Mouse (Mus musculus) lung, embryonic 14.5 days (tissue): ENCODE results near the gene Slc10a7. TPM values are rescaled to one million over a fixed set of nuclear protein-coding genes. Genes with fewer than 3 reads are reported as not detected.
A peak's percentile ranks its signal among the peaks of the same experiment; 100 is the strongest.
"Not testable (repeated sequence)": the region's sequence is repeated elsewhere in the genome, so short reads cannot be mapped to it uniquely, and the experiment has no call there.

Experiments used
- ATAC-seq: fragments of 200-750 bp; cut with Nextera tagmentation; 2 replicates; pipeline ENCODE4 v1.8.0; 2017; ENCODE audit warnings: mild to moderate bottlenecking, moderate TSS enrichment, moderate library complexity; ENCODE audit not compliant: insufficient read depth
- DNase-seq: peaks from one replicate; pipeline ENCODE4 v3.0.0-alpha.2; 2015
- H3K27ac ChIP-seq: fragments of 300-500 bp; sonication (generic); 2 replicates; pipeline ENCODE4 v1.5.1; 2014; ENCODE audit warnings: low read depth, mild to moderate bottlenecking, moderate library complexity
- H3K27me3 ChIP-seq: fragments of 300-500 bp; sonication (generic); 2 replicates; pipeline ENCODE4 v1.6.1; 2014; ENCODE audit warnings: low read length, control low read depth; ENCODE audit not compliant: insufficient read depth
- H3K36me3 ChIP-seq: fragments of 300-500 bp; sonication (generic); 2 replicates; pipeline ENCODE4 v1.6.1; 2014; ENCODE audit warnings: control low read depth; ENCODE audit not compliant: insufficient read depth
- H3K4me1 ChIP-seq: fragments of 300-500 bp; sonication (generic); 2 replicates; pipeline ENCODE4 v1.6.1; 2014; ENCODE audit warnings: antibody characterized with exemption, control low read depth; ENCODE audit not compliant: insufficient read depth
- H3K4me2 ChIP-seq: fragments of 300-500 bp; sonication (generic); 2 replicates; pipeline ENCODE4 v1.6.1; 2014; ENCODE audit warnings: mild to moderate bottlenecking
- H3K4me3 ChIP-seq: fragments of 300-500 bp; sonication (generic); 2 replicates; pipeline ENCODE4 v1.5.1; 2014; ENCODE audit warnings: low read depth, low read length
- H3K9ac ChIP-seq: fragments of 300-500 bp; sonication (generic); 2 replicates; pipeline ENCODE4 v1.6.1; 2014
- H3K9me3 ChIP-seq: fragments of 300-500 bp; sonication (generic); 2 replicates; pipeline ENCODE4 v1.6.1; 2016; ENCODE audit warnings: low read depth, low read length, control low read depth
- CTCF ChIP-seq: IDR thresholded peaks from 2 replicates; pipeline ENCODE4 v1.5.1; 2016; ENCODE audit warnings: antibody characterized with exemption, low read depth
- WGBS: fragments of 180-500 bp; shearing (Covaris S2); extraction: QIAGEN DNeasy Blood & Tissue Kit; methylation state at CpG from one replicate; pipeline ENCODE4 v1.1.7; 2014; 5-methylcytosine and 5-hydroxymethylcytosine counted together
- polyA plus RNA-seq: library from polyadenylated mRNA; unstranded; fragments of >200 nt; fragmentation: Nextera tagmentation; extraction: Ambion mirVana; gene quantifications from 2 replicates; pipeline ENCODE4 v1.2.1, GENCODE M21; 2014

The Slc10a7 gene
- 11.4 and 12.1 TPM in 2 replicates for polyA plus RNA-seq

DNA sequence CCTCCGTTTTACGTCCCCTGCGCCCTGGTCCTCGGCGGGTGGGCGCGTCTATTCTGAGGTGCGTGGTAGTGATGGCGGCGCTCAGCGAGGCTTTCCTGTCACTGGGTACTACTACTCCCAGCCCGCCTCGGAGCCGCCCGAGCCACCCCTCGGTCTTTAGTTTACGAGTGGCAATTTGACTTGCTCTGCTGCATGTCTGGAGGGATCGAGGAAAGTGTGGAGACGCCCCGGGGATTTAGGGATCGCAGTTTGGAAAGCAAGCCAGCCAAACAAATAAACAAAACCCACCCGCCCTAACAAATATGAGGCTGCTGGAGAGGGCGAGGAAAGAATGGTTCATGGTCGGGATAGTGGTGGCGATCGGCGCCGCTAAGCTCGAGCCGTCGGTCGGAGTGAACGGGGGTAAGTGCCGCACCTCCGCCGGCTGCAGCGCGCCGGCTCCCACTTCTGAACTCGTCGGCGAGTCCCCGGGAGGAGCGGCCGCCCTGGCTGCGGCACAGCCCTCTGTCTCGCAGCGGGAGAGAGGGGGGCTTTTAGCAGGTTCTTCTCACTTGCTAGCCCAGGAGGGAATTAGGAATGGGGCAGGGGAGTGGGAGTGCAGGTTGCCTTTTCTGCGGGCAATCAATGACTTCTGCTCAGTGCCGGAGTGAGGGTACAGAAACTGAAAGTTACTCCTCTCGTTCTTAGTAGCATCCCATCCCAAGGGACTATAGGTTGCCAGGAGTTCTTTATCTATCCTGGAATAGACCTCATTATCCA, at the start of gene Slc10a7:
TSS of gene Slc10a7 (plus strand) at position 74 of the 759 bp plus-strand sequence.
- TF ChIP-seq CTCF = no peak
- Histone ChIP-seq H3K4me3 (peak within 1 kb of the TSS; percentile 92), H3K9ac (peak within 1 kb of the TSS; percentile 100), H3K36me3 (peaks cover 16% of the 10 kb centered on the region), H3K27me3 (no peaks in the 10 kb centered on the region), H3K27ac (peak within 1 kb of the TSS; percentile 98), H3K4me2 (peak within 1 kb of the TSS; percentile 91), H3K9me3 (no peaks in the 10 kb centered on the region), H3K4me1 (no peaks in the 10 kb centered on the region; the same call in 1 of the 2 replicates)
- DNase-seq (peak; percentile 93), ATAC-seq (peak; percentile 97)
- WGBS = under 1% methylated on average over 51 of the region's 51 CpGs

DNA sequence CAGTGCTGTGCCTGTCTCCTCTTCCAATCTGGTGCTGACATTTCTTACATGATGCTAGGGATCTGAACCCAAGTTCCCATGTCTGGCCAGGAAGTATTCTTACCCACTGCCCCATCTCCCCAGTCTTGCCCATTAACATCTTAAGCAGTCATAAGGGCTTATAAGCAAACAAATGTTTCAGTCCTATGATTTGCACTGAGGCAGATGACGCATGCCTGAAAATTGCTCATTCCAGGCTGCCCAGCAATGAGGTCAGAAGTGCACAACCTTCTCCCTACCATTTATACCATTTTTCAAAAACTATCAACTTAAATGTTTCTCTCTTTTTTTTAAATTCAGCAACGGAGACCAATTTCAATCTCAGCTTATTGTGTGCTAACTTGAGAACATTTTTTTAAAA, 45.2 kb upstream of the Slc10a7 start:
- TF ChIP-seq CTCF = no peak
- no peak for DNase-seq

DNA sequence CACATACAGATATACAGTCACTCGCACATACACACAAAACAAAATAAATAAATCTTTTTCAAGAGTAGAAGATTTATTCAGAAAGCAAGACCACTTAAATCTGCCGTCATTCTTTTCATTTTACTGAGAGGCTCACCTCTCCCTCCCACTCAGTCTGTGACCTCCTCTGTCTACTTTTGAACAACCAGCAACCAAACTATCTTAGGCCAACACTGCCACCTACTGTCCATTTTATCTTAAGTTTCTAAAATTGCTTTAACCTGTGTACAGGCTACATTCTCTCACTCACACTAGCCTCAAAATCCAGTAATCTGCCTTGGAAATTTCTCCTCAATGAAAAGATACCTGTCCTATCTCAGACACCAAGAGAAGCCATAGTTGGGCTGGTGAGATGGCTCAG, 41.3 kb upstream of the Slc10a7 start:
- no peaks in the 10 kb centered on the region for H3K9me3 ChIP-seq
- WGBS = 87% methylated on average over 2 of the region's 2 CpGs
- H3K4me2 ChIP-seq = no peak overlapping the region
- no peak for TF ChIP-seq CTCF
- H3K36me3 ChIP-seq = no peaks in the 10 kb centered on the region
- no peak overlapping the region for H3K27ac ChIP-seq
- ATAC-seq = no peak
- no peaks in the 10 kb centered on the region for H3K27me3 ChIP-seq
- H3K9ac ChIP-seq = no peak overlapping the region
- H3K4me1 ChIP-seq = no peaks in the 10 kb centered on the region
- no peak overlapping the region for H3K4me3 ChIP-seq
- peak; percentile 57 for DNase-seq

More for the DNA sequence above, 45.2 kb upstream of the Slc10a7 start:
- H3K27ac ChIP-seq = no peak overlapping the region
- no peaks in the 10 kb centered on the region for H3K36me3 ChIP-seq
- H3K27me3 ChIP-seq = no peaks in the 10 kb centered on the region
- H3K9ac ChIP-seq = no peak overlapping the region
- no peak overlapping the region for H3K4me3 ChIP-seq
- 48% methylated on average over 2 of the region's 2 CpGs for WGBS
- H3K9me3 ChIP-seq = no peaks in the 10 kb centered on the region
- H3K4me1 ChIP-seq = no peaks in the 10 kb centered on the region
- H3K4me2 ChIP-seq = no peak overlapping the region
- ATAC-seq = no peak

GRCm38 (mm10) chr8:78477051-78477829, 31.9 kb upstream of the Slc10a7 start:
- DNase-seq = peak; percentile 65
- no peak overlapping the region for H3K9ac ChIP-seq
- H3K4me3 ChIP-seq = no peak overlapping the region
- H3K36me3 ChIP-seq = no peaks in the 10 kb centered on the region
- H3K27ac ChIP-seq = no peak overlapping the region
- 40% methylated on average over 6 of the region's 6 CpGs for WGBS
- TF ChIP-seq CTCF = peak; percentile 61
- H3K9me3 ChIP-seq = no peaks in the 10 kb centered on the region
- ATAC-seq = no peak
- no peak overlapping the region for H3K4me2 ChIP-seq
- no peaks in the 10 kb centered on the region for H3K4me1 ChIP-seq
- no peaks in the 10 kb centered on the region for H3K27me3 ChIP-seq

DNA sequence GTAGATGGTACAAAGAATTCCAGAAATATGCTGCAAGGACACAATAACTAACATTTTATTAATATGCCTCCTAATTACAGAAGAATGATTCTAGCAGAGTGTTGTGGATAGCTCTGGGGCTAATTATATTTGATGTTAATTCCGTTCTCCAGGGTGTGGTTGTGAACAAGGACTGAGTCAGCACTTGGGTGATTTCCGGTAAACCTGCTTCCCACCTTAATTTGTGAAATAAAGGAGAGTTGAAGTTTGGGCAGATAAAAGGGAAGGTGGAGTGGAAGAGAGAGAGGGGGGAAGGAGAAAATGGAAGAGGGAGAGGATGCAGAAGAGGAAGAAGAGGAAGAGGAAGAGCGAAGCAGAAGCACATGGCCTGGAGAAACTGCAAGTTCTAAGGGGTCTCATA, 19.4 kb upstream of the Slc10a7 start:
- DNase-seq = no peak
- no peaks in the 10 kb centered on the region for H3K4me1 ChIP-seq
- H3K4me2 ChIP-seq = no peak overlapping the region
- H3K36me3 ChIP-seq = no peaks in the 10 kb centered on the region
- H3K9me3 ChIP-seq = no peaks in the 10 kb centered on the region
- no peak overlapping the region for H3K27ac ChIP-seq
- 80% methylated on average over 3 of the region's 3 CpGs for WGBS
- ATAC-seq = no peak
- TF ChIP-seq CTCF = no peak
- no peak overlapping the region for H3K4me3 ChIP-seq
- H3K9ac ChIP-seq = no peak overlapping the region
- H3K27me3 ChIP-seq = no peaks in the 10 kb centered on the region

GRCm38 (mm10) chr8:78493031-78493430, 16.1 kb upstream of the Slc10a7 start:
- no peak overlapping the region for H3K9ac ChIP-seq
- H3K36me3 ChIP-seq = no peaks in the 10 kb centered on the region
- no peaks in the 10 kb centered on the region for H3K27me3 ChIP-seq
- H3K4me2 ChIP-seq = no peak overlapping the region
- H3K27ac ChIP-seq = no peak overlapping the region
- no peak for TF ChIP-seq CTCF
- DNase-seq (no peak), ATAC-seq (no peak)
- no peak overlapping the region for H3K4me3 ChIP-seq
- no peaks in the 10 kb centered on the region for H3K9me3 ChIP-seq
- no peaks in the 10 kb centered on the region for H3K4me1 ChIP-seq
- WGBS = 45% methylated on average over 2 of the region's 2 CpGs

GRCm38 (mm10) chr8:78496273-78496672, 12.9 kb upstream of the Slc10a7 start:
- not testable (repeated sequence) for H3K27me3 ChIP-seq, H3K27ac ChIP-seq, H3K4me3 ChIP-seq, DNase-seq, H3K36me3 ChIP-seq, H3K4me2 ChIP-seq, H3K4me1 ChIP-seq, H3K9ac ChIP-seq, ATAC-seq, H3K9me3 ChIP-seq
- WGBS = 79% methylated on average over 3 of the region's 3 CpGs
